Mouse (Mus musculus) megakaryocyte, embryonic 14.5 days (primary cell): Measurements from ENCODE around the gene Cd47.

Experiments used
- FLI1 ChIP-seq: IDR thresholded peaks from 2 replicates; pipeline ENCODE4 v1.6.1; 2012; ENCODE audit warnings: low read length, inconsistent platforms, mixed read lengths
- GATA1 ChIP-seq: IDR thresholded peaks from 3 replicates; pipeline ENCODE4 v1.6.1; 2012; ENCODE audit warnings: mixed read lengths, low read length, inconsistent platforms, borderline replicate concordance

DNA sequence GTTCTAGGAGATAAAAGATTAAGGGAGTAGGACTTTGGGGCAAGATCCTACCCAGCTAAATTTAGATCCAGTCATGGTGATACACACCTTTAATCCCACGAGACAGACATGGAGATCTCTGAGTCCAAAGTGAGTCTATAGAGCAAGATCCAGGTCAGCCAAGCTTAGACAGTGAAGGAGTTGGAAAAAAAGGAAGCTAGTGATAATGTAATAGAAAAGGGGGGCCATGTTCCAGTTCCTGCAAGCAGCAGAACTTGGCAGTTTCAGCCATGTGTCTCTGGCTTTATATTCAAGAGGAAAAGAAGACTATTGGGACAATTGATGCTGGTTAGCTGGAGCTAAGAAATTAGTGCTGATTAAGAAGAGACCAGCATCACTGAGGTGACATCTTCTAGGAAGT lies 43.4 kb downstream of the Cd47 start:
- TF ChIP-seq GATA1 (no peak), FLI1 (no peak)
